ENCODE assay signal across 8 mouse cellular contexts in the genomic region with DNA sequence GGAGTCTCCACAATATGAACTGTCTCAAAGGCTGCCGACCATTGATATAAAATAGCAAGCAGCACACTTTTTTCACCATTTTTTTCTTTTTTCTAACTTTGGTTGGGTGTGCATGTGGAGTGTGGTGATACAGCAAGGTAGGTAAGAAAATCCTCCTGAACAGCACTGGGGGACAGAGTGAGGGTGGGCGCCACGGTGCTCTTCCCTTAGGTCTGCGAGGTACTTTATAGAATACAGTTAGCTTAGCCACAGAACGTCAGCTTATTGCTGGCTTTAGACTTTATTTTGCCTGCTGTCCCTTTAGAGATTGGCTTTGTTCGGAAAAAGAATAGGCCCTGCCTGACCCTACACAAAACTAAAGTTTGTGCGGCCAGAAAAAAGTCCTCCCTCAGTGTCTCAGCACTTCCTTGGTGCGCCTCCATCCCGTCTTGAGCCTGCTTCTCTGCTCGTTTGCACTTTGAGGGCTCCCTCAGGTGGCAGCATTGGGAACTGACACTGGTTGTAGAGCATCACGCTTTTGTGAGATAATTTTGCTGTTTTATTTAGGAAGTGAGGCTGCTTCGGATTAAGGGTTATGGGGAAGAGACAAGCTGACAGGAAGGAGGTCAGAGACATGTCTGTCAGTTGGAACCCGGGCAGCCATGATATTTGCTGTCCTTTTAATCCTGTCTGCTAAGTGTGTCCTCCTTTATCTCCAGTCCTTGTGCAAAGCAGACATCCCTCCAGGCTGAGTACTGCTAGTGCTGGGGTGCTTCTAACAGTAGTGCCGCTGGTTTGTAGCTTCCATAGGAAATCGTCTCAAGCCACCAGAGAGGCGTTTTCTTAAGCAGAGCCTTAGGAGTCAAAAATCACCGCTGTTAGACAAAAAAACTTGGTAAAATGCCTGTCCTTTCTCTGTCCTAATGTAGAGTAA. TPM values are rescaled to one million over a fixed set of nuclear protein-coding genes. Genes with fewer than 3 reads are reported as not detected.
DNase-seq lines count a peak whose midpoint lies in the region; ATAC-seq and TF ChIP-seq lines count a peak whose summit lies in the region.
"Had no signal": no experiment of that assay in that cellular context is flagged by ENCODE, and none has a peak within 500 bp of the region (broad histone marks: within the 10 kb centered on the region; RNA-seq: fewer than 3 reads in every experiment).

No protein-coding gene starts in this region.

- no peaks in the 10 kb centered on the region for H3K9me3 ChIP-seq in hindbrain, embryonic 16.5 days (ENCODE audit: control insufficient read depth, low read length)
- no peaks in the 10 kb centered on the region for H3K9me3 ChIP-seq in midbrain, embryonic 14.5 days (ENCODE audit: control insufficient read depth, low read length)

- WGBS in hindbrain, embryonic 16.5 days, result 43% methylated on average over 17 of the region's 17 CpGs
- WGBS in midbrain, embryonic 14.5 days, result 37% methylated on average over 17 of the region's 17 CpGs
- 49% methylated on average over 17 of the region's 17 CpGs for WGBS in small intestine, adult 2 months

- intact Hi-C loops in left cerebral cortex, postnatal 14 days (cut with DNase I), result loop anchor here (1.0 kb wide), 1 partner anchor 344 kb away; no protein-coding TSS in a partner anchor

- H3K4me2 ChIP-seq in hindbrain, embryonic 16.5 days (ENCODE audit: low read length), result no peak overlapping the region
- H3K4me2 ChIP-seq in midbrain, embryonic 14.5 days (ENCODE audit: low read length), result no peak overlapping the region

- H3K4me3 ChIP-seq in hindbrain, embryonic 16.5 days (ENCODE audit: low read length), result no peak overlapping the region
- no peak overlapping the region for H3K4me3 ChIP-seq in midbrain, embryonic 14.5 days (replicated peaks; ENCODE audit: low read depth, low read length)
- no peak overlapping the region for H3K4me3 ChIP-seq in small intestine, adult 2 months (ENCODE audit: low read depth, low read length)
- H3K4me3 ChIP-seq: myocyte had no signal

- TF ChIP-seq CTCF in small intestine, adult 2 months (IDR thresholded peaks at IDR 0.05; ENCODE audit: extremely low read depth, insufficient read length, insufficient replicate concordance, low read depth, low read length), result peak; percentile 89

- H3K4me1 ChIP-seq in hindbrain, embryonic 16.5 days (ENCODE audit: control insufficient read depth, insufficient read depth, low read depth, low read length), result no peaks in the 10 kb centered on the region
- no peaks in the 10 kb centered on the region for H3K4me1 ChIP-seq in midbrain, embryonic 14.5 days (ENCODE audit: control insufficient read depth, insufficient read depth, low read length)
- H3K4me1 ChIP-seq in small intestine, adult 2 months (ENCODE audit: control insufficient read depth, insufficient read depth, insufficient read length, low read length), result no peaks in the 10 kb centered on the region

- TF ChIP-seq POLR2A in small intestine, adult 2 months (IDR thresholded peaks at IDR 0.05; ENCODE audit: low read depth, low read length), result no peak

- ATAC-seq in frontal cortex, adult (ENCODE audit: low TSS enrichment), result peak; percentile 98
- peak; percentile 85 for ATAC-seq in hindbrain, embryonic 16.5 days
- no peak for ATAC-seq in midbrain, embryonic 14.5 days (ENCODE audit: low FRiP score, low TSS enrichment)

- no peaks in the 10 kb centered on the region for H3K36me3 ChIP-seq in hindbrain, embryonic 16.5 days (ENCODE audit: control insufficient read depth, insufficient read depth, low read length)
- peaks cover 5% of the 10 kb centered on the region; the same call in 1 of the 2 replicates for H3K36me3 ChIP-seq in midbrain, embryonic 14.5 days (ENCODE audit: control insufficient read depth, insufficient read depth, low read length)
- H3K36me3 ChIP-seq in small intestine, adult 2 months (ENCODE audit: control insufficient read depth, insufficient read depth, low read length), result peaks cover 15% of the 10 kb centered on the region

- H3K9ac ChIP-seq in hindbrain, embryonic 16.5 days (ENCODE audit: low read depth, low read length), result no peak overlapping the region
- peak overlapping the region; percentile 39; the same call in 1 of the 2 replicates for H3K9ac ChIP-seq in midbrain, embryonic 14.5 days (replicated peaks; ENCODE audit: low read length)

- H3K27me3 ChIP-seq in hindbrain, embryonic 16.5 days (replicated peaks; ENCODE audit: control insufficient read depth, insufficient read depth, low read length), result no peaks in the 10 kb centered on the region
- H3K27me3 ChIP-seq in midbrain, embryonic 14.5 days (ENCODE audit: control insufficient read depth, insufficient read depth, low read length), result no peaks in the 10 kb centered on the region
- no peaks in the 10 kb centered on the region for H3K27me3 ChIP-seq in small intestine, adult 2 months (ENCODE audit: control insufficient read depth, insufficient read depth, low read length)

- peak; percentile 36 for DNase-seq in WW6 (ENCODE audit: low read depth, low spot score)
- DNase-seq in cerebellum, adult 8-10 months, result peak; percentile 45
- DNase-seq in left cerebral cortex, postnatal 14 days (ENCODE audit: low spot score in 2 of 2), result peak; percentile 82 to 89
- peak; percentile 93 for DNase-seq in midbrain, embryonic 14.5 days

- H3K27ac ChIP-seq in hindbrain, embryonic 16.5 days (ENCODE audit: low read depth, low read length), result no peak overlapping the region
- no peak overlapping the region for H3K27ac ChIP-seq in midbrain, embryonic 14.5 days (replicated peaks; ENCODE audit: low read depth, low read length)
- H3K27ac ChIP-seq in small intestine, adult 2 months (ENCODE audit: insufficient read depth, low read depth, low read length), result no peak overlapping the region

RNA-seq across cellular contexts. Expression of a gene that starts 17.3 kb away (rescaled TPM):
- polyA plus RNA-seq in hindbrain, embryonic 16.5 days (2015; fragmentation: Nextera tagmentation; extraction: Ambion mirVana), result 16.0 and 16.4 TPM in 2 replicates
- total RNA-seq in left cerebral cortex, postnatal 14 days (2021), result 10 to 100 TPM; 13.4 to 15.5 TPM
- 11.3 and 16.2 TPM in 2 replicates for polyA plus RNA-seq in midbrain, embryonic 14.5 days (2014; fragmentation: Nextera tagmentation; extraction: Ambion mirVana)
- polyA plus RNA-seq in small intestine, adult 2 months (2012; rRNA removed), result 3.3 and 5.1 TPM in 2 replicates

RNA-seq across cellular contexts. Expression of a gene that starts 17.4 kb away (rescaled TPM):
- polyA plus RNA-seq in hindbrain, embryonic 16.5 days (2015; fragmentation: Nextera tagmentation; extraction: Ambion mirVana), result 22.8 and 26.1 TPM in 2 replicates
- 10 to 100 TPM; 14.7 to 14.9 TPM for total RNA-seq in left cerebral cortex, postnatal 14 days (2021)
- polyA plus RNA-seq in midbrain, embryonic 14.5 days (2014; fragmentation: Nextera tagmentation; extraction: Ambion mirVana), result 24.2 and 24.8 TPM in 2 replicates
- polyA plus RNA-seq in small intestine, adult 2 months (2012; rRNA removed), result 3.8 and 5.0 TPM in 2 replicates

Comparison
In these comparisons a context has a peak if more than half of its experiments do, and no peak if none do; other contexts are left out.
1. DNase-seq: peak in every context shown above with its lines; median percentile 93 in midbrain, embryonic 14.5 days; 86 in left cerebral cortex, postnatal 14 days; 45 in cerebellum, adult 8-10 months; 36 in WW6.